Mouse (Mus musculus): Measurements from ENCODE around the gene E330021D16Rik. TPM values are rescaled to one million over a fixed set of nuclear protein-coding genes. Genes with fewer than 3 reads are reported as not detected.

The E330021D16Rik gene
- polyA plus RNA-seq, 1 experiment from 2014 or later, result not detected

- no peak for ATAC-seq
- Histone ChIP-seq H3K9ac (ENCODE audit: low read depth, low read length) (no peak overlapping the region), H3K4me2 (ENCODE audit: low read depth, low read length) (no peak overlapping the region), H3K4me1 (ENCODE audit: control insufficient read depth, insufficient read depth, low read length) (no peaks in the 10 kb centered on the region), H3K36me3 (ENCODE audit: control insufficient read depth, insufficient read depth, low read length) (no peaks in the 10 kb centered on the region), H3K27me3 (replicated peaks; ENCODE audit: control insufficient read depth, insufficient read depth, low read length) (no peaks in the 10 kb centered on the region), H3K4me3 (ENCODE audit: low read length) (no peak overlapping the region), H3K27ac (ENCODE audit: low read length) (no peak overlapping the region), H3K9me3 (ENCODE audit: control insufficient read depth, low read length) (no peaks in the 10 kb centered on the region)
- 87% methylated on average over 8 of the region's 8 CpGs for WGBS
Observed at GRCm38 (mm10) chr6:136363313-136363712, 52.1 kb downstream of the E330021D16Rik start.

- 69% methylated on average over 5 of the region's 5 CpGs for WGBS
- Histone ChIP-seq H3K4me3 (ENCODE audit: low read length) (no peak overlapping the region), H3K36me3 (ENCODE audit: control insufficient read depth, insufficient read depth, low read length) (no peaks in the 10 kb centered on the region), H3K4me1 (ENCODE audit: control insufficient read depth, insufficient read depth, low read length) (no peaks in the 10 kb centered on the region), H3K9me3 (ENCODE audit: control insufficient read depth, low read length) (no peaks in the 10 kb centered on the region), H3K9ac (ENCODE audit: low read depth, low read length) (no peak overlapping the region), H3K27me3 (replicated peaks; ENCODE audit: control insufficient read depth, insufficient read depth, low read length) (no peaks in the 10 kb centered on the region), H3K4me2 (ENCODE audit: low read depth, low read length) (no peak overlapping the region), H3K27ac (ENCODE audit: low read length) (no peak overlapping the region)
- no peak for ATAC-seq
Observed at GRCm38 (mm10) chr6:136358471-136358870, 56.9 kb downstream of the E330021D16Rik start.

GRCm38 (mm10) chr6:136353399-136354184 is 61.8 kb downstream of the E330021D16Rik start:
- H3K27me3 ChIP-seq (replicated peaks; ENCODE audit: control insufficient read depth, insufficient read depth, low read length), result no peaks in the 10 kb centered on the region
- WGBS, result 34% methylated on average over 11 of the region's 11 CpGs
- H3K4me3 ChIP-seq (ENCODE audit: low read length), result no peak overlapping the region
- H3K27ac ChIP-seq (ENCODE audit: low read length), result no peak overlapping the region
- H3K36me3 ChIP-seq (ENCODE audit: control insufficient read depth, insufficient read depth, low read length), result no peaks in the 10 kb centered on the region
- H3K4me2 ChIP-seq (ENCODE audit: low read depth, low read length), result no peak overlapping the region
- no peak overlapping the region for H3K9ac ChIP-seq (ENCODE audit: low read depth, low read length)
- ATAC-seq, result no peak
- no peaks in the 10 kb centered on the region for H3K9me3 ChIP-seq (ENCODE audit: control insufficient read depth, low read length)
- no peaks in the 10 kb centered on the region for H3K4me1 ChIP-seq (ENCODE audit: control insufficient read depth, insufficient read depth, low read length)

Other genes starting within 250 kb of the E330021D16Rik start
- 0.05 TPM in 1 of 2 replicates, not detected in the other for gene Grin2b, start 242.1 kb downstream of the E330021D16Rik start, polyA plus RNA-seq (2015; fragmentation: Nextera tagmentation; extraction: Ambion mirVana)
- not detected in 2 replicates for gene Gm8994, start 88.0 kb downstream of the E330021D16Rik start, polyA plus RNA-seq (2015; fragmentation: Nextera tagmentation; extraction: Ambion mirVana)
- 17.6 and 21.0 TPM in 2 replicates for gene Atf7ip, start 90.6 kb upstream of the E330021D16Rik start, polyA plus RNA-seq (2015; fragmentation: Nextera tagmentation; extraction: Ambion mirVana)
- 32.8 and 42.1 TPM in 2 replicates for gene Plbd1, start 246.4 kb upstream of the E330021D16Rik start, polyA plus RNA-seq (2015; fragmentation: Nextera tagmentation; extraction: Ambion mirVana)

Measured in intestine, embryonic 16.5 days (tissue).